Mouse (Mus musculus) limb, embryonic 15.5 days (tissue): ENCODE measurements around the gene Pdcd1lg2. TPM values are rescaled to one million over a fixed set of nuclear protein-coding genes. Genes with fewer than 3 reads are reported as not detected.

ENCODE experiments used
- ATAC-seq: fragments of 200-750 bp; cut with Nextera tagmentation; 2 replicates; pipeline ENCODE4 v1.8.0; 2017; ENCODE audit warnings: low read depth, moderate TSS enrichment; ENCODE audit not compliant: insufficient number of reproducible peaks, low FRiP score, low TSS enrichment
- H3K27ac ChIP-seq: fragments of 300-500 bp; sonication (generic); 2 replicates; pipeline ENCODE4 v1.5.1; 2015; ENCODE audit warnings: moderate library complexity, mild to moderate bottlenecking, inconsistent platforms
- H3K27me3 ChIP-seq: fragments of 300-500 bp; sonication (generic); 2 replicates; pipeline ENCODE4 v1.6.1; 2015; ENCODE audit warnings: inconsistent platforms
- H3K36me3 ChIP-seq: fragments of 300-500 bp; sonication (generic); 2 replicates; pipeline ENCODE4 v1.6.1; 2015; ENCODE audit warnings: inconsistent platforms
- H3K4me1 ChIP-seq: fragments of 300-500 bp; sonication (generic); 2 replicates; pipeline ENCODE4 v1.6.1; 2015; ENCODE audit warnings: inconsistent platforms
- H3K4me2 ChIP-seq: fragments of 300-500 bp; sonication (generic); 2 replicates; pipeline ENCODE4 v1.6.1; 2015; ENCODE audit warnings: mild to moderate bottlenecking, inconsistent platforms
- H3K4me3 ChIP-seq: fragments of 300-500 bp; sonication (generic); 2 replicates; pipeline ENCODE4 v1.5.1; 2015; ENCODE audit warnings: mild to moderate bottlenecking, inconsistent platforms
- H3K9ac ChIP-seq: fragments of 300-500 bp; sonication (generic); 2 replicates; pipeline ENCODE4 v1.6.1; 2015; ENCODE audit warnings: inconsistent platforms
- H3K9me3 ChIP-seq: fragments of 300-500 bp; sonication (generic); 2 replicates; pipeline ENCODE4 v1.6.1; 2016; ENCODE audit warnings: inconsistent platforms
- WGBS: fragments of 180-500 bp; shearing (Covaris S2); methylation state at CpG from one replicate; pipeline ENCODE4 v1.1.7; 2015; 5-methylcytosine and 5-hydroxymethylcytosine counted together
- polyA plus RNA-seq: library from polyadenylated mRNA; unstranded; fragments of >200 nt; fragmentation: Nextera tagmentation; extraction: Ambion mirVana; gene quantifications from 2 replicates; pipeline ENCODE4 v1.2.1, GENCODE M21; 2015

Pdcd1lg2 gene
- polyA plus RNA-seq, 1 experiment from 2014 or later, result not detected

DNA sequence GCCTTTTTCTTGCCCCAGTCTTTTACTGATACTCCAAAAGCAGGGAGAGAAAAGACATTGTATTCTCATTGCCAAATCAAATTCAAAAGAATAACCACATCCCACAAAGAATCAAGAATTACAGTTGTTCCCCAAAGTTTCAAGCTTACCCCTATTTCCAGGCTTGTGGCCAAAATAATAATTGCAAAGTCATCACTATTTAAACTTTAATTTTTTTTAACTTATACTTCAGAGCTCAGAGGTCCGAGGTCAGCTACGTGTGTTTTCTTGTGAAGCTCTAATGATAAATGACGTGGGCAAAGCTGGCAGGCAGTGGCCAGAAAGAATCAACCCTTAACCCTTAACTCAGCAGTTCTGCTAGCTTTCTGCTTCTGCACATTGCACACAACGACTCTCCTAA, 67.9 kb downstream of the Pdcd1lg2 start:
- Histone ChIP-seq H3K4me1 (no peaks in the 10 kb centered on the region), H3K4me3 (no peak overlapping the region), H3K9me3 (no peaks in the 10 kb centered on the region), H3K27ac (no peak overlapping the region), H3K36me3 (no peaks in the 10 kb centered on the region), H3K4me2 (no peak overlapping the region), H3K9ac (no peak overlapping the region), H3K27me3 (no peaks in the 10 kb centered on the region)
- no peak for ATAC-seq
- WGBS, result 12% methylated on average over 4 of the region's 4 CpGs

DNA sequence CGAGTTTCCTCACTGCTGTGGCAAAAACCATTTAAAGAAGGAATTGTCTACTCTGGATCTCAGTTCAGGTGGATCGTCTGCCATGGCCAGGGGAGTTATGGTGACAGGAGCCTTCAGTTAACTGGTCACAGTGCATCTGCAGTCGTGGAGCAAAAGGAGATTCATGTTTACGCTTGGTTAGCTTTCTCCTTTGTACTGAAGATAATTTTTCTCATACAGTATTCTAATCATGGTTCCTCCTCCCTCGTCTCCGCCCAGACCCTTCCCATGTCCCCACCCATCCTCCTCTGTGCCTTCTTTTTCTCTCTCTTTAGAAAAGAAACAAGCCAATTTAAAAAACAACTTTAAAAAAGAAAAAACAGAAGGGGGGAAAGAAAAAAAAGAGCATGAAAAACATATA, 70.9 kb downstream of the Pdcd1lg2 start:
- Histone ChIP-seq H3K9ac (no peak overlapping the region), H3K4me3 (no peak overlapping the region), H3K36me3 (no peaks in the 10 kb centered on the region), H3K27me3 (no peaks in the 10 kb centered on the region), H3K4me2 (no peak overlapping the region), H3K4me1 (no peaks in the 10 kb centered on the region), H3K9me3 (no peaks in the 10 kb centered on the region), H3K27ac (no peak overlapping the region)
- no peak for ATAC-seq
- 78% methylated on average over 6 of the region's 6 CpGs for WGBS

DNA sequence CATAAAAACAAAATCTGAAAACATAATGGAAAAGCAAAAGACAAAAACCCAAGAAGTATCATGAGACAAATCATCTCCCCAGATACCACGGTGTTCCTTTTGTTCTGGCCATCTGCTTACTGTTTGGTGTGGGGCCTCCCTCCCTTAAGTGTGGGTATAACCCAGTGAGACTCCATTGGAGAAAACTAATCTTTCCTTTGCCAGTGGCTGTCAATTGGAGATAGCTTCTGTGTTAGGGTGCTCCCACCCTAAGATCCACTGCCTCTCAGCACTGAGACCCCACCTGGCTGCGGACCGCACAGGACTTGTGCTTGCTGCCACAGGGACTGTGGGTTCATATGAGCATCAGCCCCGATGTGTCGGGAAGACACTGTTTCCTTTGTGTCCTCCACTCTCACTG, 71.4 kb downstream of the Pdcd1lg2 start:
- H3K4me3 ChIP-seq, result no peak overlapping the region
- no peaks in the 10 kb centered on the region for H3K27me3 ChIP-seq
- H3K4me2 ChIP-seq, result no peak overlapping the region
- H3K4me1 ChIP-seq, result no peaks in the 10 kb centered on the region
- no peak overlapping the region for H3K27ac ChIP-seq
- no peaks in the 10 kb centered on the region for H3K9me3 ChIP-seq
- 76% methylated on average over 5 of the region's 5 CpGs for WGBS
- H3K36me3 ChIP-seq, result no peaks in the 10 kb centered on the region
- H3K9ac ChIP-seq, result no peak overlapping the region
- no peak for ATAC-seq

DNA sequence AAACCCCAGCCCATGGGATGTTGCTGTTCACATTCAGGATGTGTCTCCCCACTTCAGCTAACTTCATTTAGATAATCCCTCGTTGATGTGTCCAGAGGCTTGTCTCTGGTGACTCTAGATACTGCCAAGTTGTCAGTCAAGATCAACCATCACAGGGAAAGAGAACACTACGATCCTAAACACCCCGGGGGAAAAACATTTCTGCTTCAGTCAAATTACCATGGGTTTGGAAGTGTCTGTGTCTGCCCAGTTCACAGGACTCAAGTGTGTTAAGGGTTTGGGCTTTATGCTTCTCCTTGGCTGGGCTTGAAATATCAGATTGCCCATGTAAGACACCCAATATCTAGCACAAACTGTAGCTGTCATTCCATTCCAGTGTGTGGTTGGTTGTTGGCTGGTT, 71.9 kb downstream of the Pdcd1lg2 start:
- Histone ChIP-seq H3K9me3 (no peaks in the 10 kb centered on the region), H3K4me2 (no peak overlapping the region), H3K27me3 (no peaks in the 10 kb centered on the region), H3K4me1 (no peaks in the 10 kb centered on the region), H3K9ac (no peak overlapping the region), H3K27ac (no peak overlapping the region), H3K4me3 (no peak overlapping the region), H3K36me3 (no peaks in the 10 kb centered on the region)
- 54% methylated on average over 3 of the region's 3 CpGs for WGBS
- no peak for ATAC-seq

DNA sequence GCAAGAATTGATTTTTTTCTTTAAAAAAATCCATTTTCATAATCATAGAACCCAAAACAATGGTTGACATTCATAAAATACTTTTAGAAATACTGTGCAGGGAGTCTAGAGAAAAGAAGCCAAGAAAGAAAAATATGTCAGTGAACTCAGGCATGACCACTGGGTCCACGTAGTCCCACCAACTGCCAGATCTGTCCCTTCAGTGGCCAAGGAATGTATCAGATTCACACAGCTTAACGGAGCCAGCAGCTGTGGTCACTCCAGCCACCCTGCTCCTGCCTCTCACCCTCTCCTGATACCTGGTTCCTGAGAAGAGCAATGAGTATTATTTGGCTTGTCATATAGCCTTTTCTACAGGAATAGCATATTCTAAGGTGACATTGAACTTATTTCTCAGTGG, 72.7 kb downstream of the Pdcd1lg2 start:
- Histone ChIP-seq H3K4me1 (no peaks in the 10 kb centered on the region), H3K27me3 (no peaks in the 10 kb centered on the region), H3K9ac (no peak overlapping the region), H3K27ac (no peak overlapping the region), H3K4me3 (no peak overlapping the region), H3K36me3 (no peaks in the 10 kb centered on the region), H3K9me3 (no peaks in the 10 kb centered on the region), H3K4me2 (no peak overlapping the region)
- no peak for ATAC-seq
- 68% methylated on average over 2 of the region's 2 CpGs for WGBS

DNA sequence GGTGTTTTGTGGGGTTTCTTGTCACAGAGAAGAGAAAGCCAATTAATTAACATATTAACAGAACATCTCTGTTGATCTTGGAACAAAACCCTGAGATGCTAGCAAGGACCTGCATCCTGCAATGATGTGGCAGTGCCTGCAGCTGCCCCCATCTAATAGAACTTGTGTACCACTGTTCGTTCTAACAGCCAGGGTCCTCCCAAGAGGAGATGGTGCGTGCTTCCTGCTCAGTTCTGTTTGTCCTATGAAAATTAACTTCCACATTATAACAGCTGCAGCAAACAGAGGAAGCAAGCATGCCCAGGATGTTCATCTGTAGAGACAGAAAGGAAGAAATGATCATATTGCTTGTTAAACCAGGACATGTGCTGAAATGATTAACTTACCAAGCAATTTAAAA, 73.8 kb downstream of the Pdcd1lg2 start:
- Histone ChIP-seq H3K27ac (no peak overlapping the region), H3K4me1 (no peaks in the 10 kb centered on the region), H3K4me2 (no peak overlapping the region), H3K36me3 (no peaks in the 10 kb centered on the region), H3K27me3 (no peaks in the 10 kb centered on the region), H3K4me3 (no peak overlapping the region), H3K9me3 (no peaks in the 10 kb centered on the region), H3K9ac (no peak overlapping the region)
- ATAC-seq, result no peak
- WGBS, result 63% methylated on average over 2 of the region's 2 CpGs

DNA sequence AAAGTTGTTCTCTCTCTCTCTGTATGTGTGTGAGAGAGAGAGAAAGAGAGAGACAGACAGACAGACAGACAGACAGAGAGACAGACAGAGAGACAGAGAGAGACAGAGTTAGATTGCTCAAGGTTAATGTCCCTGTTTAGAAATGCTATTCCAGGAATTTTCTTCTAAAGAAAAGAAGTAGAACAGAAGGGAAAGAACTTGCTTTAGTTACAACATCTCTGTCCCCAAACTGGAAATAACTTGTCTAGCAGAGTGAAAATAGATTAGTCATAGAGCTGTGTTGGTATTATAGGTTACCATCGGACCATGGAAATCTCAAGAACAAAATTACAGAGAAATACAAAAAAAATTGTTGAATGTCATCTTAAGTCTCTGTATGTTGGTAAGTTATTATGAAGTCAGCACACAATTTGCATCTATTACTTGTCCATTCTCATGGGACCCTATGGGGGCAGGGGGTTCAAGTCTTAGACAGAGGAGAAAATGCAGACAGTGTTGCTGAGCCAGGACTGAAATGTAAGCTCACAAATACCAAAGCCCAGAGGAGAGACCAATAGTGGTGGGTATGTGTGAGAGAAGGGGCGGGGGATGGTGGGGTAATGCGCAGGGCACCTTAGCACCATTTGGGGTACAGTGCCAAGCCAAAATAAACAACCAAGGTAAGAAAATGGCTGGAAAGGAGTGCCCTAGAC, 74.7 kb downstream of the Pdcd1lg2 start:
- Histone ChIP-seq H3K36me3 (no peaks in the 10 kb centered on the region), H3K27ac (no peak overlapping the region), H3K4me3 (no peak overlapping the region), H3K4me1 (no peaks in the 10 kb centered on the region), H3K9me3 (no peaks in the 10 kb centered on the region), H3K4me2 (no peak overlapping the region), H3K27me3 (no peaks in the 10 kb centered on the region), H3K9ac (no peak overlapping the region)
- 78% methylated on average over 3 of the region's 3 CpGs for WGBS
- ATAC-seq, result no peak

DNA sequence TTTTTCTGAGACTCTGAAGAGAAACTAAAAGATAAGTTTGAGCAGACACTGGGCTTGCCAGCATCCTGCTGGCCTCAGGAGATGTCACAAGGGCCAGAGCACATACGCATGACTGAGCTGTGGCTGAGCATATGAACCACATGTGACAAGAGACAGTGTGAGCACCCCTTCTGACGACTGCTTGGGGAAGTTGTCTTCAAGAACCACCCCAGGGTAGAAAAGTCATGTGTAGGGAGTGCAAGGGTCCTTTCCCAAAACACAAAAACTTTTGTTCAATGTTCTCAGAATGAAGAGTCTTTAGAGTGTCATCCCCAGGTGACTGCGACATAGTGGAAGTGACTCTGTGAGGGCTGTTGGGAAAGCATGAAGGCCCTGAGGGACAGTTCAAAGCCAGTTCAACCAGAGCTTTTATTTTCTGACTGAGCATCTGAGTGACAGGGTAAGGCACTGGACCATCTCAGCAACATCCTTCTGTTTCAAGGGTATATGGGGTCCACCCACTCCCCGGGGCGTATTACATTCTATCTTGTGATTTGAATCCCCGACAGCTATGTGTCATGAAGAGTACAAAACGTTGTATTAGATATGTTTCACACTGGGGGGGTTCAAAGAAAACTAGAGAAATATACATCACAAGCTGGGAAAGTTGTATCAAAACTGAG, 76.0 kb downstream of the Pdcd1lg2 start:
- H3K27ac ChIP-seq, result no peak overlapping the region
- no peak overlapping the region for H3K9ac ChIP-seq
- WGBS, result 81% methylated on average over 7 of the region's 7 CpGs
- no peaks in the 10 kb centered on the region for H3K9me3 ChIP-seq
- H3K27me3 ChIP-seq, result no peaks in the 10 kb centered on the region
- H3K36me3 ChIP-seq, result no peaks in the 10 kb centered on the region
- H3K4me3 ChIP-seq, result no peak overlapping the region
- no peak for ATAC-seq
- no peak overlapping the region for H3K4me2 ChIP-seq
- H3K4me1 ChIP-seq, result no peaks in the 10 kb centered on the region

DNA sequence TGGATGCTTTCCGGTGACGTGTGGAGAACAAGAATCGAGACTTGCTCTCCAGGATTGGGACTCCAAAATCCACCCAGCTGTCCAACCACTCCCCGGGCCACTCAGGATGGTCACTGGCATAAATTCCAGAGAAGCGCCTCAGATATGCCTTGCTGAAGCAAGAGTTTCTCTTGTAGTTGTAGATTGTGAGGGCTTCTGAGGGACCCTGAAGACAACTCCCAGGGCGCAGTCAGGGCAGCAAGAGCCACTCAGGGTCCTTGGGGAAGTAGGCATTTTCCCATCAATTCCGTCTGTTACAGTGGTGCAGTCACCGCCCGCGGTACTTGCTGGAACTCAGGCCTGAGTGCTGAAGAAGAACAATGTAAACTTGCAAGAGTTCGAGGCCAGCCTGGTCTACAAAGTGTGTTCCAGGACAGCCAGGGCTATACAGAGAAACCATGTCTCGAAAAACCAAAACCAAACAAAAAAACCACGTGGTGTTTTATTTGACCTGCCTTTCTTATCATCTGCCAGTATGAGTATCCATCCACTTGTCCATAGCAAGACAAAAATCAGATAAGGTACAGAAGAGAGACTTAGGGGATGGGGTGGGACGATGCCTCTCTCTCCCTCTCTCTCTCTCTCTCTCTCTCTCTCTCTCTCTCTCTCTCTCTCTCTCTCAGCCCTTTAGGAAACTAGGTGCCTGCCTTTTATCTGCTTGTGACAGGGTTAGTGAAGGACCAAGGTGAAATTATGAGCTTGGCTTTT, 76.8 kb downstream of the Pdcd1lg2 start:
- no peak for ATAC-seq
- H3K4me3 ChIP-seq, result no peak overlapping the region
- H3K36me3 ChIP-seq, result no peaks in the 10 kb centered on the region
- no peaks in the 10 kb centered on the region for H3K27me3 ChIP-seq
- H3K4me2 ChIP-seq, result no peak overlapping the region
- no peak overlapping the region for H3K9ac ChIP-seq
- no peak overlapping the region for H3K27ac ChIP-seq
- no peaks in the 10 kb centered on the region for H3K4me1 ChIP-seq
- 86% methylated on average over 14 of the region's 14 CpGs for WGBS
- no peaks in the 10 kb centered on the region for H3K9me3 ChIP-seq

DNA sequence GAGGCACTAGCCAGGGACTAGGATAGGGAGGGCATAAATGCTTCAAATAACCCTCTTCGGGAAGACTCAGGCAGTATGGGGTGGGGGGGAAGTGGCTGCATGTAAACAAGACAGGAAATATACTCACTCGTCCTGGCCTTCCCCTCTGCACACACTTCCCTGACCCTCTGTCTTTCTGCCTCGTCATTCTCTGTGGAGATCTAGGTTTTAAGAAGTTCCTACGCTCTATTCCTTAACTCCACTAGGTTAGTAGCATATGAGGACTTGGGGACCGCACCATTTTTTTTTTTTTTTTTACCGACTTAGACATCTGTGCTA, 77.3 kb downstream of the Pdcd1lg2 start:
- H3K9ac ChIP-seq, result no peak overlapping the region
- ATAC-seq, result no peak
- 45% methylated on average over 6 of the region's 6 CpGs for WGBS

DNA sequence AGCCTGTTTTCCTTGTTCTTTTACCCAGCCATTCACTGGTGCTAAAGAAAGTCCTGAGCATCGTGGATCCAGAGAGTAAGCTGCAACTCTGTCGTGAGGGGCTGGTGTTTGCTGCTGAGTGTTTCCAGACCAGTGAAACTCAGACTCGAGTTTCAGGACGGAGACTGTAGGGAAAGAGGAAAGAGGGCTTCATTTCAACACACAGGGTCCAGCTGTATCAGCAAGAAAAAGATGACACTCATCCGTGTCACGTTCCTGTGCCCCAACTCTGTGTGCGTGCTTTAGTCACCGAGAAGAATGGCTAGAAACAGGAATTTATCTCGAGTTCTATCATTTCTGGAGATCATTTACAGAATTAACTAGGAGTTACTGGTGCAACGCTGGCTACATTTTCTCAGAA, 77.7 kb downstream of the Pdcd1lg2 start:
- H3K9ac ChIP-seq, result no peak overlapping the region
- ATAC-seq, result no peak
- H3K27me3 ChIP-seq, result no peaks in the 10 kb centered on the region
- H3K4me2 ChIP-seq, result no peak overlapping the region
- WGBS, result 54% methylated on average over 10 of the region's 10 CpGs
- H3K9me3 ChIP-seq, result no peaks in the 10 kb centered on the region
- no peak overlapping the region for H3K4me3 ChIP-seq
- no peak overlapping the region for H3K27ac ChIP-seq
- no peaks in the 10 kb centered on the region for H3K4me1 ChIP-seq
- H3K36me3 ChIP-seq, result no peaks in the 10 kb centered on the region

More for the DNA sequence above, 77.3 kb downstream of the Pdcd1lg2 start:
- Histone ChIP-seq H3K27me3 (no peaks in the 10 kb centered on the region), H3K4me1 (no peaks in the 10 kb centered on the region), H3K36me3 (no peaks in the 10 kb centered on the region), H3K9me3 (no peaks in the 10 kb centered on the region), H3K4me3 (no peak overlapping the region), H3K4me2 (no peak overlapping the region), H3K27ac (no peak overlapping the region)

DNA sequence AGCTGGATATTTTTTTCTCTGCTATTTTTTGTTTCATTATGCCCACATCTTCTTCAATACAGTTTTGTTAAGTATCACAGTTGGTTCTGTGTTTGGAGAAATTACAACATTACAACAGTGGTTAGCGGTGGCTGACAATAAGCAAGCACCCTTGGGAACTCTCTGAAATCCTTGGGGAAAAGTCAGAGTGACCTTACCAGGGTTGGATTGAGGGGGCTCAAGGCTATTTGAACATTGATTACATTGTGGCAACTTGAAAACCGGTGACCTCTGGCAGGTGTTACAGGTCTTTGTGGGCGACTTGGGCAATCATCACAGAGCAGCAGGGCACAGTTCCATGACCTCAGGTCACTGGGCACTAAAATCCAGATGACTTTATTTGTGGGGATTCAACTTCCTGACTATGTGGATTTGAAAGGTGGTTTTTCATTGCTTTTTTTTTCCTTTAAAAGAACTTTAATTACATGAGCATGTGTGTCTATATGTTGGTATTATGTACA, 79.1 kb downstream of the Pdcd1lg2 start:
- Histone ChIP-seq H3K4me1 (no peaks in the 10 kb centered on the region), H3K4me3 (no peak overlapping the region), H3K36me3 (no peaks in the 10 kb centered on the region), H3K27ac (no peak overlapping the region), H3K9ac (no peak overlapping the region), H3K4me2 (no peak overlapping the region), H3K27me3 (no peaks in the 10 kb centered on the region), H3K9me3 (no peaks in the 10 kb centered on the region)
- no peak for ATAC-seq
- WGBS, result 72% methylated on average over 3 of the region's 3 CpGs
